Mouse (Mus musculus) heart, embryonic 10.5 days (tissue): ENCODE measurements at regions not wholly inside any gene's neighbourhood (a gene's known extent, or its start where the extent isn't known, plus 50 kb on each side); places are given as distances from the start of the nearest gene placed in this dataset.

ENCODE experiments used
- DNase-seq: peaks from one replicate; pipeline ENCODE4 v3.0.0-alpha.2; 2017; ENCODE audit warnings: low spot score
- H3K27ac ChIP-seq: fragments of 300-500 bp; sonication (generic); 2 replicates; pipeline ENCODE4 v1.5.1; 2016; ENCODE audit warnings: mild to moderate bottlenecking
- H3K27me3 ChIP-seq: fragments of 300-500 bp; sonication (generic); 2 replicates; pipeline ENCODE4 v1.6.1; 2016; ENCODE audit warnings: mild to moderate bottlenecking; ENCODE audit not compliant: poor library complexity, insufficient read depth, severe bottlenecking
- H3K36me3 ChIP-seq: fragments of 300-500 bp; sonication (generic); 2 replicates; pipeline ENCODE4 v1.6.1; 2016; ENCODE audit warnings: mild to moderate bottlenecking, moderate library complexity
- H3K4me1 ChIP-seq: fragments of 300-500 bp; sonication (generic); 2 replicates; pipeline ENCODE4 v1.6.1; 2016; ENCODE audit warnings: mild to moderate bottlenecking
- H3K4me3 ChIP-seq: fragments of 300-500 bp; sonication (generic); 2 replicates; pipeline ENCODE4 v1.5.1; 2016; ENCODE audit warnings: mild to moderate bottlenecking, moderate library complexity
- H3K9me3 ChIP-seq: fragments of 300-500 bp; sonication (generic); 2 replicates; pipeline ENCODE4 v1.6.1; 2016; ENCODE audit warnings: mild to moderate bottlenecking, moderate library complexity
- WGBS: fragments of 180-500 bp; shearing (Covaris S2); methylation state at CpG from one replicate; pipeline ENCODE4 v1.1.7; 2016; 5-methylcytosine and 5-hydroxymethylcytosine counted together

DNA sequence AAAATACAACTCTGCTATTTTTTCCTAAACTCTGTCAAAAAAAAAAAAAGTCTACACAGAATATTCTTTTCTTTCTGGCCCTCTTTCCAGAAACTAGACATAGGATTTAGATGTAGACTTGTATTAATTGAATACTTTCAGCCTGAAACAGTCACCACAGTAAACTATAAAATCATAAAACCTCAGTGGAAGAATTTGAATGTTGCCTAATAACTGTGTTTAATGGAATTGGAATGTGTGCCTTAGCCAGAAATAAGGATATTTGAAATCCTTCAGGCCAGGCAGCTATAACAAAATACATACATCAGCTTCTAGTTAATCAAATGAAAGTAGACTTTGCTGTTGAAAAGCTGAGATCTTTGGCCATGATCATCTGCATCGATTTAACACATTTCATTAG, 230.8 kb upstream of the Kcnip4 start:
- H3K4me1 ChIP-seq: no peaks in the 10 kb centered on the region
- H3K27ac ChIP-seq: no peak overlapping the region
- H3K9me3 ChIP-seq: no peaks in the 10 kb centered on the region
- no peak for DNase-seq
- no peaks in the 10 kb centered on the region for H3K27me3 ChIP-seq
- no peak overlapping the region for H3K4me3 ChIP-seq
- H3K36me3 ChIP-seq: no peaks in the 10 kb centered on the region
- WGBS: 74% methylated on average over 1 of the region's 1 CpGs

DNA sequence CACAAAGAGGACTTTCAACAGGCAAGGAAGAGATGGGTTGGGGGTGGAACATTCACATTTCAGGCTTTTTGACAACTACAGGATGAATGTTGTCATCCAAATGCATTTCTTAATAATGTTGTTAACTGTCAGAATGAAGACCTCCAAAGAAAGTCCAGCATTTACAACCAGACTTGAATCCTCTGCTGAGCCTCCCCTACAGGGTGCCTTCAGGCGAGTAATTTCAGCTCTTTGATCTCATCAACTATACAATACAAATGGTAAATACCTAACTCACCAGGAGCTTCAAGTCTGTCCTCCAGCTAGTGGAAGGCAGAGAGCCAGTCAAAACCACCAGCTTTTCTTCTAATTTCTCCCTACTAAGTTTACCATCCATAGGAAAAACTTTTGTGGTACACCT, 187.9 kb upstream of the Kcnip4 start:
- Histone ChIP-seq H3K27ac (no peak overlapping the region), H3K27me3 (no peaks in the 10 kb centered on the region), H3K4me1 (no peaks in the 10 kb centered on the region), H3K9me3 (no peaks in the 10 kb centered on the region), H3K36me3 (no peaks in the 10 kb centered on the region), H3K4me3 (no peak overlapping the region)
- DNase-seq: no peak
- 46% methylated on average over 1 of the region's 1 CpGs for WGBS

DNA sequence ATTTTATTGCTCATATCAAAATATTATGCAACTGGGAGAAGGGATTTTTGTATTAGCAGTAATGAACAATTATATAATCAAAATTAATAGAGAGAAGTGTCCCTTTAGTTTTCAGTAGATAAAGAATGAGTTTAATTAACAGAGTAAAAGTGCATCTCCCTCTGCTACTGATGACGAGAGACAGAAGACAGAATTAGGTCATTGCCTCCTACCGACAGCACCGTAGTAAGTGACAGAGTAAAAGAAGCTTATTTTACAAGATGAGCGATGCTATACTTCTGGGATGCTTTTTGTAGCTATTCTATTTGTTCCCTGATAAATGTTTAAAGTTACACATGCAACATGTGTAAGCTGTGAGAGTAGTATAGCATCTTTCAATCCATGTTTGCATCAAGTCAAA, 157.4 kb upstream of the Kcnip4 start:
- Histone ChIP-seq H3K27me3 (no peaks in the 10 kb centered on the region), H3K36me3 (no peaks in the 10 kb centered on the region), H3K4me3 (no peak overlapping the region), H3K4me1 (no peaks in the 10 kb centered on the region), H3K9me3 (no peaks in the 10 kb centered on the region), H3K27ac (no peak overlapping the region)
- DNase-seq: no peak
- 74% methylated on average over 4 of the region's 4 CpGs for WGBS

DNA sequence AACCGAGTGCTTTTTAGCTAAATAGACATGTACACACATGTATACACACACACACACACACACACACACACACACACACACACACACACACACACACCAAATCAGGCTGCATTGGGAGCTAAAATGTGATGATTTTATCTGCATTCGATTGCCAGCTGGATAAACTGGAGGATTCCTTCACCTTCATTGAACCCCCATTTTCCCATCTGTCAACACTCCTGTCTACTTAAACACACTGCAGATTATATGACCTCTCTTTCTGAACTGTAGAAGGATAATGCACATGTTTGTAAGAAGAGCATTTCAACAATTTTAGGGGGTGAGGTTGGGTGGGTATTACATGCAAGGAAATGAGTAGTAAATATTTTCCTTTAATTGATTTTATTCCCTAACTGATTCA, 156.8 kb upstream of the Kcnip4 start:
- 65% methylated on average over 2 of the region's 2 CpGs for WGBS

DNA sequence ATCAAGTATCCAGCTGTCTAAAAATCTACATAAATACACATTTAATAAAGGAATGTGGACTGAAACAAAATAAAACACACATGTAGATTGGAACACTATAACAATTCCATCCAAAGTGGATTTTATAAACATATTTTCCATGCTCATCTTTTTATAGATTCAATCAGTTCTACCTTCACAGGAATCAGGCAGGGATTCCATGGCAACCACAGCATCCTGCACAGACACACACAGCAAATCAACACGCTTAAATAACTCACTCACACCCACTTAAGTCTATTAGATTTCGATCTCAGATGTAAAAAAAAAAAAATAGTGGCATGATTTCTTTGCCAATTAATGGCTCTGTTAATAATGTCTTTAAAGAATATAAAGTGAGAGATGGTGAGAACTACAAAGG, 151.2 kb upstream of the Kcnip4 start:
- Histone ChIP-seq H3K27me3 (no peaks in the 10 kb centered on the region), H3K9me3 (no peaks in the 10 kb centered on the region), H3K36me3 (no peaks in the 10 kb centered on the region), H3K4me1 (no peaks in the 10 kb centered on the region), H3K4me3 (no peak overlapping the region), H3K27ac (no peak overlapping the region)
- WGBS: 70% methylated on average over 2 of the region's 2 CpGs
- DNase-seq: no peak

More for the DNA sequence above, 156.8 kb upstream of the Kcnip4 start:
- Histone ChIP-seq H3K27ac (no peak overlapping the region), H3K4me3 (no peak overlapping the region), H3K36me3 (no peaks in the 10 kb centered on the region), H3K4me1 (no peaks in the 10 kb centered on the region), H3K27me3 (no peaks in the 10 kb centered on the region), H3K9me3 (no peaks in the 10 kb centered on the region)
- DNase-seq: no peak

DNA sequence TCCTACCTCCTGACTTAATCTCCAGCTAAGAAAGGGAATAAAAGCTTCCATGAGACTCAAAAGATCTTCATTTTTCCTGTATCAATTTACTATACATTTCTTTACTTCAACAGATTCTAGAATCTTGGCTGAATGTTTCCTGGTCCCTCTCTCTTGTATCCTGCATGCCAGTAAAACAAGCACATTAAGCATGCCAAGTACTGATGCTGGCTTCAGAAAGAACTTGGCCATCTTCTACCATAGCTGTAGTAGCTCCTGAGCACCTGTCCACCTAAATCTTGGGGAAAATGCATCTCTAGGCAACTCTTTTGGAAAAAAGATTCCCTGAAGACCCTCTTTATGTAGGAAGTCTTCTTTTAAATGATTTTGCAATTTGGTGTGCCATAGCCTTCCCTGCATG, 140.5 kb upstream of the Kcnip4 start:
- no peak overlapping the region for H3K4me3 ChIP-seq
- no peaks in the 10 kb centered on the region for H3K27me3 ChIP-seq
- no peaks in the 10 kb centered on the region for H3K4me1 ChIP-seq
- no peaks in the 10 kb centered on the region for H3K36me3 ChIP-seq
- no peaks in the 10 kb centered on the region for H3K9me3 ChIP-seq
- DNase-seq: no peak
- H3K27ac ChIP-seq: no peak overlapping the region

DNA sequence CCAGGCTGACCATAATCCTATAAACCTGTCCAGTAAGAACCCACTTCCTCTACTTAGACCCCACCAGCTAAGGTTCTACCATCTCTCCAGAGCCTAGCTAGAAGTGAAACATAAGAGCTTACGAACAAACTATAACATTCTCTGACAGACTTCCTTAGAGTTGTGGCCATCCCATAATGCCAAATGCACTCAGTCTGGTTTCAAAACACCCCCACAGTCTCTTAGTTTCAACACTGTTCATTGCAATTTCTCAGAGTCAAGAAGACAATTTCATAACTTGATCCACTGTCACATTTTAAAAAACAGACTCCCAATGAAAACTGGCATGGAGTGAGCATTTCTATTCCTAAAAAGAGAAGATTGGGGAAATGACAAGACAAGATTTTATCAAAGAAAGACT, 139.2 kb upstream of the Kcnip4 start:
- Histone ChIP-seq H3K9me3 (no peaks in the 10 kb centered on the region), H3K27ac (no peak overlapping the region), H3K4me3 (no peak overlapping the region), H3K4me1 (no peaks in the 10 kb centered on the region), H3K36me3 (no peaks in the 10 kb centered on the region), H3K27me3 (no peaks in the 10 kb centered on the region)
- no peak for DNase-seq
- 84% methylated on average over 1 of the region's 1 CpGs for WGBS

DNA sequence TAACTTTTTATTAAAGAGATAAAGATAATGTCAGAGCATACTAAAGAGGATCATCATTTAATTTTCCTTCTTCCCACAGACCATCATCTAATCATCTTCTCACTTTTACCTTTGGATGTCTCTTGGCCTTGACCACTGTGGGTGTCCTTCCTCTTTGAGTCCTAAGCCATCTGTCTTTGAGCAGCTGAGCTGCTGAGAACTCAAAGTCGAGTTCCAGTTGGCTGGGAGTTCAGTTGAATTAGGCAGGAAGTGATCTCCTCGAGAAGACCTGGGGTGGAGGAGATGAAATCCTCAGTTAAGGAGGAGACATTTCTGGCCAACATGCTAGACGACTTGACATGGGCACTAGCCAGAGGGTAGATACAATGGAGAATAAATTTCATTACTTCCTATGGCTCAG, 137.4 kb upstream of the Kcnip4 start:
- H3K9me3 ChIP-seq: no peaks in the 10 kb centered on the region
- no peak for DNase-seq
- no peaks in the 10 kb centered on the region for H3K36me3 ChIP-seq
- H3K4me3 ChIP-seq: no peak overlapping the region
- no peaks in the 10 kb centered on the region for H3K27me3 ChIP-seq
- H3K4me1 ChIP-seq: no peaks in the 10 kb centered on the region
- no peak overlapping the region for H3K27ac ChIP-seq
- 52% methylated on average over 3 of the region's 3 CpGs for WGBS

DNA sequence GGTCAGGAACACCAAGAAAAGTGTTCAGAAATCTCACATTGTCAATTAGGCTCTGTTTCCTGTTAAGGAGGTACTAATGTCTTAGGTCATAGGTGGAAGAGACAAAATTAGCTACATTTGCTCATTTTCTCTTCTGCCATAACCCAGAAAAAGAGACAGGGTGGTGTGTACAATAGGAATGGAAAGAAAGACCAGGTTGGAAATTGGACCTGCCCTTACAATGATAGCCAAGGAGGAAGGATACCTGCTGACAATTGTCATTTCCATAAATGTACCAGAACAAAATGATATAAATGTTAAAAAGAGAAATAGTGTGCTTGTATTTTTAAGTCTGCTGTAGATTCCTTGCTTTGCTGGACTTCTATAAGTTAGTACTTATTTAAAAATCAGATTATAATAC, 135.9 kb upstream of the Kcnip4 start:
- Histone ChIP-seq H3K36me3 (no peaks in the 10 kb centered on the region), H3K27ac (no peak overlapping the region), H3K27me3 (no peaks in the 10 kb centered on the region), H3K4me3 (no peak overlapping the region), H3K4me1 (no peaks in the 10 kb centered on the region), H3K9me3 (no peaks in the 10 kb centered on the region)
- DNase-seq: no peak

DNA sequence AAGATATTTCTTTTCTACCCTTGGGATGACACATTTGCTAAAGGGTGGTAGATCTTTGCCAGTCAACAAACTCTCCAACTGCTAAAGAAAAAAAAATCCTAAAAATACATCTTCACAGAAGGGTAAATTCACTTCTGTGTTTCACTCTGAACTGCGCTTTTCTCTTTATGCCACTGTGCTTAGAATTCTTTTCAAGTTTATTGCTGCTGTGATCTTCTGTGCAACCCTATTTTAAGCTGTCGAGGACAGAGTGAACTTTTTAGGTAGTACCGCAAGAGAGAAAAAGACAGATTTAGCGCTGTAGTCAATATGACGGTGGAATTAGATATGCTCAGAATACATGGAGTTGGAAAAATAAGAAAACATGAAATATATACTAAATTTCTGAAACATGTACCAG, 126.2 kb upstream of the Kcnip4 start:
- no peak for DNase-seq
- Histone ChIP-seq H3K36me3 (no peaks in the 10 kb centered on the region), H3K9me3 (no peaks in the 10 kb centered on the region), H3K4me3 (no peak overlapping the region), H3K27me3 (no peaks in the 10 kb centered on the region), H3K27ac (no peak overlapping the region), H3K4me1 (no peaks in the 10 kb centered on the region)
- 90% methylated on average over 5 of the region's 5 CpGs for WGBS

DNA sequence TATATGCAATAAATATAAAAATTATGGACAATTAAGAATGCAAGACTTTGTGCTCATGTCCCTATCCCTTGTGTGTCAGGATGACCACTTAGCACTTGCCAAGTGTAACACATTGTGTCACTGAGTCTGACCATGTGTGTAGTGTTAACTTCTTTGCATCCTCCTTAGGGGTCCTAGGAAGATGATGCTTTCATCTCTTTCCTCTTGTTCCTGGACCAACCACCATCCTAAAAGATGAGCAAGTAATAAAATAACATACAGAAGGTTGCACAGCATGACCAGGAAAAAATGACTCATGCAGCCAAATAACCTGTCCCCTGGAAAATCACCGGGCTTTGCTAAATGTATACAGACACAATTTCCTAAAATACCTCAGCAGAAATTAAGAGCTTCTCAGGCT, 121.1 kb upstream of the Kcnip4 start:
- DNase-seq: no peak

DNA sequence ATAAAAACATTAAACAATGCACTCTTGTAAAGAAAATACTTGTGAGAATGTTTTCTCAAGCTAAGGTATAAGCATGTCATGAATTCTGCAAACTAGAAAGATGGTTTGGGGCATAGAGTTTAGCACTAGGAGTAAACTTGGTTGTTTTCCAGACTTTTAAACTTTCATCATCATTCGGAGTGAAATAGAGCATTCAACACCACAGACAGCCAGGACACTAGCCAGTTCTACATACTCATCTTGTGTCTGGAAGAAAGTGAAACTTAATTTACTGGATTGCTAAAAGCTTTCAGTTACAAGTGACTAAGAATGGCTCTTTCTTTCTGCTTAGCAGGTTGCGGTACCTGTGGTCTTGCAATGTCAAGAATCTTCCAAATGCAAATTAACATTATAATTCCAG, 119.9 kb upstream of the Kcnip4 start:
- no peak for DNase-seq
- H3K27me3 ChIP-seq: no peaks in the 10 kb centered on the region
- H3K4me3 ChIP-seq: no peak overlapping the region
- no peaks in the 10 kb centered on the region for H3K36me3 ChIP-seq
- whole genome bisulfite sequencing: 93% methylated on average over 2 of the region's 2 CpGs
- H3K9me3 ChIP-seq: no peaks in the 10 kb centered on the region
- H3K4me1 ChIP-seq: no peaks in the 10 kb centered on the region
- no peak overlapping the region for H3K27ac ChIP-seq

More for the DNA sequence above, 121.1 kb upstream of the Kcnip4 start:
- Histone ChIP-seq H3K4me3 (no peak overlapping the region), H3K27ac (no peak overlapping the region), H3K4me1 (no peaks in the 10 kb centered on the region), H3K9me3 (no peaks in the 10 kb centered on the region), H3K27me3 (no peaks in the 10 kb centered on the region), H3K36me3 (no peaks in the 10 kb centered on the region)
- WGBS: 91% methylated on average over 1 of the region's 1 CpGs

DNA sequence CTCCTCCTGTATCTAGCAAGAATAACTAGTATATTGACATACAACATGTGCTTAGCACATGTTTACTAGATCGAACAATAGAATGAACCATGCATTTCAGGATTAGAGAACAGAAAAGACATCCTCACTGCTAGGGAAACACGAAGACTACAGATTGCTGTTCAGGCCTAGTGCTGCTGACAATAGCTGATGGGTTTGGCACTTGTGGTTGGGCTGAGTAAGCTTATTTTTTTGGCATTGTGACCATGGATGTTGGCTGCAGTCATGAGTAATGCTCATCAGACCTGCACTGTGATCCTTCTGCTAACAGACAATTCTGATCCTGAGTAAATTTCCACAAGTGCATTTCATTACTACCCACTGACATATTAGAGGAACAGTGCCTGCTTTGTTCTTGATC, 117.7 kb upstream of the Kcnip4 start:
- H3K4me1 ChIP-seq: no peaks in the 10 kb centered on the region
- WGBS: 75% methylated on average over 2 of the region's 2 CpGs
- no peaks in the 10 kb centered on the region for H3K9me3 ChIP-seq
- H3K4me3 ChIP-seq: no peak overlapping the region
- H3K27ac ChIP-seq: no peak overlapping the region
- no peaks in the 10 kb centered on the region for H3K36me3 ChIP-seq
- no peaks in the 10 kb centered on the region for H3K27me3 ChIP-seq
- no peak for DNase-seq

DNA sequence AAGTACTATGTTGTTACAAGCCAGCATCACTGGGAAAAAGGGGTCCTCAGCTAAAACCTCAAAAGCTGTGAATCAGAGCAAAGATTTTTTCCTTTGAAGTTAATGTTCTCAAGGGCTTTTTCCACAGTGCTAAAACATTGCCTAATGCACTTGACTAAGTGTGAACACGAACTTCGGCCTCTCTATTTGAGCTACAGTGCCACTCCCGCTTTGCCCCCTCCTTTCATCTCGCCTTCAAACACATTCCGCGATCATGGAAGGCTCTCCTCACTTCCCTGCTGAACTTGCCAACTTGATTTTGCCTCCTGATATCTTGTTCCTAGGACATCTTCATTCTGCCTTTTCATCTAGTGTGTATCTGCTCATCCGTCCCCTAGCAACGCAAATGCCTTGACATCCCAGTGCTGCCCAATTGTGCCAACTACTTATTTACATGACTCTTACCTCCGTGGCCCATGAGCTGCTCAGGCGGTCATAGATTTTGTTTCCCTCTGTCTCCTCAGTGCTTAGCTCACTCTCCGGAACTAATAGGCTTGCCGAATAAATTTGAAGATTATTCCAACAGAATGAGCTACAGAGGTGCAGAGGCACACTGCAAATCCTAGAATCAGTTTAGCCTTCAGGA, 116.6 kb upstream of the Kcnip4 start:
- H3K4me3 ChIP-seq: no peak overlapping the region
- no peaks in the 10 kb centered on the region for H3K27me3 ChIP-seq
- no peaks in the 10 kb centered on the region for H3K9me3 ChIP-seq
- 82% methylated on average over 12 of the region's 12 CpGs for WGBS
- no peaks in the 10 kb centered on the region for H3K4me1 ChIP-seq
- H3K36me3 ChIP-seq: no peaks in the 10 kb centered on the region
- DNase-seq: no peak
- no peak overlapping the region for H3K27ac ChIP-seq
